ENCODE assay signal across 8 mouse cellular contexts in the genomic region with DNA sequence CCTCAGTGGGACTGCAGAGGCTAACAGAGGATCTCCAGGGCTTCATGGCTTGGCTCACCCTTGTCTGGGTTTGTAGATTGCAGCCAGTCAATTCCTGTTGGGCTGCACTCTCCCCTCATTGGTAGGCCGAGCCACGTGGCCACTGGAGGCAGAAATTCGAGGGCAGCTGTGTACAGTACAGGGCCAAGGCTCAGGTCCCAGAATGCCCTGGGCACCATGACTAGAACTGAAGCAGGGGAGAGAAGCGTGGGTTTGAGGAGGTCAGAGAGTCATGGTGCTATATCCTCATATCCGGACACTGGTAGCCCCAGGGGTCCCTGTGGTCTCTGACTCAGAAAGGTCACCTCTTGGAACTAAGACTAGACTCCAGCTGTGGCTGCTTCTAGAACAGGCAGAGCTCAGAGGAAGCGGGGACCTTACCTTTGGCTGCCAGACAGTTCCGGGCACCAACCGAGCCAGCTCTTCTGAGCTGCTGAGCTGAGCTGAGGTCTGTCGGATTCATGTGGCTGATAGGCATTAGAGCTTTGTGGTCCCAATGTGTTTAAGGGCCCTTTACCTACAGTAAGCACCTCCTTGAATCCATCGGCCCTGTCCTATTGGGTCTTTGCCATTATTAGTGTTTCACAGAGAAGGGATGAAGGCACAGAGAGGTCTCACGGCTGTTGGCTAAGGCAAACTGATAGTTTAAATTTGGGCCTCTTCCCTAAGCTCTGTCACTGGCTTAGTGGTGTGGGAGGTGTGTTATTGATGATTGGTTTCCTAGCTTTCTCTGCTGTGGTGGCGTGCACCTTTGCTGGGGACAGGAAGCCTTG.
DNase-seq lines count a peak whose midpoint lies in the region; ATAC-seq and TF ChIP-seq lines count a peak whose summit lies in the region.

No protein-coding gene starts in this region.

- H3K4me1 ChIP-seq in lung, embryonic 15.5 days = peaks cover 90% of the 10 kb centered on the region
- H3K4me1 ChIP-seq in lung, adult 2 months (ENCODE audit: control insufficient read depth, insufficient read depth, low read length) = peaks cover 39% of the 10 kb centered on the region
- H3K4me1 ChIP-seq in brown adipose tissue, adult 24 weeks (ENCODE audit: control insufficient read depth, insufficient read depth, insufficient read length, low read length) = peaks cover 82% of the 10 kb centered on the region
- peaks cover 44% of the 10 kb centered on the region for H3K4me1 ChIP-seq in hindbrain, embryonic 16.5 days (ENCODE audit: control insufficient read depth, insufficient read depth, low read depth, low read length)
- peaks cover 44% of the 10 kb centered on the region for H3K4me1 ChIP-seq in midbrain, embryonic 13.5 days (replicated peaks)

- H3K4me2 ChIP-seq in lung, embryonic 15.5 days = no peak overlapping the region
- no peak overlapping the region for H3K4me2 ChIP-seq in hindbrain, embryonic 16.5 days (ENCODE audit: low read length)
- no peak overlapping the region for H3K4me2 ChIP-seq in midbrain, embryonic 13.5 days (replicated peaks)

- TF ChIP-seq POLR2A in lung, adult 2 months (IDR thresholded peaks at IDR 0.05; ENCODE audit: borderline replicate concordance, extremely low read depth, low read depth, low read length) = no peak

- no peaks in the 10 kb centered on the region for H3K36me3 ChIP-seq in lung, embryonic 15.5 days
- H3K36me3 ChIP-seq in hindbrain, embryonic 16.5 days (ENCODE audit: control insufficient read depth, insufficient read depth, low read length) = no peaks in the 10 kb centered on the region
- no peaks in the 10 kb centered on the region for H3K36me3 ChIP-seq in midbrain, embryonic 13.5 days

- H3K9ac ChIP-seq in lung, embryonic 15.5 days = no peak overlapping the region
- no peak overlapping the region; the same call in 1 of the 2 replicates for H3K9ac ChIP-seq in hindbrain, embryonic 16.5 days (ENCODE audit: low read depth, low read length)
- H3K9ac ChIP-seq in midbrain, embryonic 13.5 days (replicated peaks) = no peak overlapping the region

- no peak for ATAC-seq in lung, embryonic 15.5 days (ENCODE audit: borderline replicate concordance, extremely low read depth, low FRiP score, low TSS enrichment)
- no peak for ATAC-seq in hindbrain, embryonic 16.5 days
- ATAC-seq in midbrain, embryonic 13.5 days = 0 out of 2 replicates have a peak, but pooled peaks have one; percentile 32

- H3K4me3 ChIP-seq in lung, embryonic 15.5 days = no peak overlapping the region
- no peak overlapping the region for H3K4me3 ChIP-seq in lung, adult 2 months (replicated peaks; ENCODE audit: extremely low read depth, low read depth, low read length)
- no peak overlapping the region for H3K4me3 ChIP-seq in brown adipose tissue, adult 24 weeks (ENCODE audit: insufficient read depth, low read depth, low read length)
- H3K4me3 ChIP-seq in hindbrain, embryonic 16.5 days (ENCODE audit: low read length) = no peak overlapping the region
- no peak overlapping the region for H3K4me3 ChIP-seq in midbrain, embryonic 13.5 days (replicated peaks)

- H3K27me3 ChIP-seq in lung, embryonic 15.5 days = no peaks in the 10 kb centered on the region
- H3K27me3 ChIP-seq in hindbrain, embryonic 16.5 days (replicated peaks; ENCODE audit: control insufficient read depth, insufficient read depth, low read length) = no peaks in the 10 kb centered on the region
- no peaks in the 10 kb centered on the region for H3K27me3 ChIP-seq in midbrain, embryonic 13.5 days

- H3K9me3 ChIP-seq in lung, embryonic 15.5 days = no peaks in the 10 kb centered on the region
- H3K9me3 ChIP-seq in hindbrain, embryonic 16.5 days (ENCODE audit: control insufficient read depth, low read length) = no peaks in the 10 kb centered on the region
- H3K9me3 ChIP-seq in midbrain, embryonic 13.5 days = no peaks in the 10 kb centered on the region

- no peak for DNase-seq in lung, adult 2 months
- DNase-seq in right cerebral cortex, postnatal 10 days (ENCODE audit: low spot score in 2 of 2) = no peak
- no peak for DNase-seq in adrenal gland, postnatal 36 days
- no peak for DNase-seq in testis, postnatal 10 days (ENCODE audit: low spot score)

- peak overlapping the region; percentile 95 for H3K27ac ChIP-seq in lung, embryonic 15.5 days
- peak overlapping the region; percentile 73 for H3K27ac ChIP-seq in brown adipose tissue, adult 24 weeks (replicated peaks; ENCODE audit: low read depth, low read length)
- H3K27ac ChIP-seq in hindbrain, embryonic 16.5 days (ENCODE audit: low read depth, low read length) = peak overlapping the region; percentile 79; the same call in 1 of the 2 replicates
- H3K27ac ChIP-seq in midbrain, embryonic 13.5 days = peak overlapping the region; percentile 75

- 32% methylated on average over 12 of the region's 12 CpGs for WGBS in lung, embryonic 15.5 days
- 43% methylated on average over 12 of the region's 12 CpGs for WGBS in lung, adult 2 months
- 61% methylated on average over 12 of the region's 12 CpGs for WGBS in hindbrain, embryonic 16.5 days
- WGBS in midbrain, embryonic 13.5 days = 77% methylated on average over 12 of the region's 12 CpGs

- TF ChIP-seq CTCF in lung, adult 2 months (IDR thresholded peaks at IDR 0.05; ENCODE audit: insufficient read depth, low read length) = no peak
